Mouse (Mus musculus) heart, postnatal 36 days (tissue): Measurements from ENCODE around the gene Grip1. TPM values are rescaled to one million over a fixed set of nuclear protein-coding genes. Genes with fewer than 3 reads are reported as not detected.

Experiments used
- DNase-seq, 2 experiments: peaks; one replicate each; pipeline ENCODE4 v3.0.0; 2021 to 2022
- intact Hi-C: fragments of 180-260 bp; cut with DNase I; formaldehyde crosslinking; loops from one replicate; pipeline ENCODE4 v1.15.1; 2025
- total RNA-seq, 2 experiments: library from RNA; stranded (reverse); gene quantifications; 2 replicates each; pipeline ENCODE4 v1.2.3; 2021

Gene Grip1
- total RNA-seq, 2 experiments from 2014 or later, result 0.42 to 0.43 TPM

DNA sequence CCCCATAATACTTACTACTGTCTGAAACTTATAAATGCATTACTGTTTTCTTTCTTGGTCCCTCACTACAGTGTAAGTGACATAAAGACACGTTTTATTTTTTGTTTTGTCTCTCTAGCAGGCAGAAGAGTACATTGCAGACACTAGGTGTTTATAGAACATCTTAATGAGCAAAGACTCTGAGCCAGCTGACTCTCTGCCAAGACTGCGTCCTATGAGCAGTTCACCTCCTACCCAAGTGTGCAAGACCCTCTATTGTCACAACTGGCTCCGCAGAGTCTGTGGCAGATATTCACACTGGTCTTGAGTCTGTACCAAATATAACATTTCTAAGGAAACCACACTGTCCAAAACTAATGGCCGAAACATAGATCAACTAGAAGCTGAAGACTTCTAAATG, 449.1 kb downstream of the Grip1 start:
- DNase-seq, result no peak
- intact Hi-C loops, result no loop called here

DNA sequence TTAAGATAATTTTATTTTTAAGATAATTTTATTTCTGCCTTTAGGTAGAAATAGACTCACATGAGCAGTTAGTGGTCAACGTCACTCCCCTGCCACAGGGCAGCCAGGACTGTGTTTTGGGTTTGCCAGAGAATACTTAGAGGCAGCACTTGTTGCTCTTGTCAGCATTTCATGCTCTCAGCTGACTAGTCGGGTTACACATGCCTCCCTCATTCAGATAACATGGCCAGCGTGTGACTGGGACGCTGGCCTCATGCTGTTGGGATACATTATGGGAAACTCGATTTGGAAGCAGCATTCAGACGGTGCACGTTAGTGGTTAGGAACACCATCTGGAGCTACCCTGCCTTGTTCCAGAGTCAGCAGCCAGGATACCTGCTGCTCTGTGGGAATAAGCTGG, 453.2 kb downstream of the Grip1 start:
- intact Hi-C loops, result no loop called here
- no peak for DNase-seq

DNA sequence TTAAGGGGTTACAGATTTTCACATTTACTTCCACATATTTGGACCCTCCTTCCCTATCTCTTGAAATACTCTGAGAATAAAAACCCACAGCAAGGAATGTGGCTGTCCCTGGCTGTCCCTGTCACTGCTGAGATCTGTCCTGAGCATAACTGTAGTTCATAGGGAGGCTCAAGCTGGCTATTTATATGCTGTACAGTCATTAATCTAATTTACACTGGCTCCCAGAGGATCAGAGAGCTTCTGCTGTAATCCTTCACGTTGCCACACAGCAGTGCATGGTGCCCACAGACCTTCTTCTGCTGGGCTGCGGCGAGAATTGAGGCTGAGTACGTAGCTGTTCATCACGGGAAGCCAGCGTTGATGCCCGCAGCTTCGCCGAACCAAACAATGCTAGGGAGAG, 464.4 kb downstream of the Grip1 start:
- DNase-seq, result no peak

DNA sequence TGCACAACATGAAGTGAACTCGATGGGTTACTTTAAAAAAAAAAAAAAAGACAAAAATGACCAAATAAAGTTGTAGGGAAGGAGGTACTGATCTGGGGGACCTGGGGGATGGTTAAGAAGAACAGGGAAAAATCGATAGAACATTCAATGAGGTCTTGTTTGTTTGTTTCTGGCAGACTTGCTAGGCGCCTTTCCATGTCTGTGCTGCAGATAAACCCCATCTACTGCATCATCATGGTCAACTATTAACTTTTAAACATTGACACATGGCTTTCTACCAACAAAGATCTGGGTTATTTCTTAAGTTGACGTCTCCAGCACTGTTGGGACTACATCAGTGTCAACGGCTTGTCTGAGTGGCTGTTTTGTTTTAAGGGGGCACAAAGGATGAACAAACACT, 474.3 kb downstream of the Grip1 start:
- DNase-seq, result no peak
- intact Hi-C loops, result no loop called here

More for the DNA sequence above, 464.4 kb downstream of the Grip1 start:
- intact Hi-C loops, result no loop called here

DNA sequence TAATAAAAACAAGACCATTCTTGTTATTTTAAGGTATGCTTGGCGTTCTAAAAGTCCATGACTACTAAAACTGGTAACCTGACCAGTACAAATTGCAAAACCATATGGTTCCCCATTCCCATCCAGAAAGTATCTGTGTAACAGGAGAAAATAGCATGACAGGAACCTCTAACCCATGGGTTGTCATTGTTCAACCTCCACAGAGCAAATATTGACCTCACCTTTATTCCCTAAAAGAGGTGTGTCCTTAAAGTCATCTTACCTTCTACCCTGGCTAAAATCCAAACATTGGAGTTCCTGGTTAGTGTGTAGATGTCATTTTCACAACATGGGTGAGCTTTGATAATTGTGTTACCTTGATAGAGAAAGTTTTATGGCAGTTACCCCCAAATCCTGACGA, 475.3 kb downstream of the Grip1 start:
- intact Hi-C loops, result no loop called here

DNA sequence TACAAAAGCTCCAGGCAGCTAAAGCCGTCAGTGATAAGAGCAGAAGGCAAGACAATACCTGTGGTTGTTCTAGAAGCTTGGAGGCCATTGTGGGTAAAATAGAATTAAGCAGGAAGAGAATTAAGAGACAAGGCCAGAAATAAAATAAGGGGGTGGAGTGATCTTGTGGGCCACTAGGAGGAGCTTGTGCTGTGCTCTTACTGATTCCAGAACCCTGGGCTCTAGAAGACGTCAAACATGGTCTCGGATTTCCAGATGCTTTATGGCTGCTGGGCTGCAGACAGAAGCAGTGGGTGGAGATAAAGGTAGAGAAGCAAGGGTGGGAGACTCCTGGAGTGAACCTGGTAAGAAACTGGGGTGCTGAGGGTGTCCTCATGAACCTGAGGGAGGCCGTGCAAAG, 479.2 kb downstream of the Grip1 start:
- intact Hi-C loops, result no loop called here
- no peak for DNase-seq

More for the DNA sequence above, 475.3 kb downstream of the Grip1 start:
- no peak for DNase-seq

DNA sequence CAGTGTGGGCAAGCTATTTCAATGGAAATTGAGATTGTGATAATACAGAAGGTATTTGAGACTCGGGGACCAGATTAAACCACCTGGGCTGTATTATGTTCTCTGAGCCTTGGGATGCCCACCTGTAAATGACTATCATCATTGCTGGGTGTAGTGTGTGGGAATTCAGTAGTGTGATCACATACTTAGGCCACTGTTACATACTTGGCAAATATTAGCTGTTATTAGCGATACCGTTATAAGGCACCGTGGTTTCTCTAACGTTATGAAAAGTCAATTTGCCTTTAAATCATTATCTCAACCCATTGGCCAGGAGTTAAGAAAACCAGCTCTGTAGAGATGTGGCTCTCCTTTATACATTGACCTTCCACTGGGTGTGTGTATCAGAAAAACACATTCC, 479.7 kb downstream of the Grip1 start:
- intact Hi-C loops, result no loop called here
- DNase-seq, result no peak

DNA sequence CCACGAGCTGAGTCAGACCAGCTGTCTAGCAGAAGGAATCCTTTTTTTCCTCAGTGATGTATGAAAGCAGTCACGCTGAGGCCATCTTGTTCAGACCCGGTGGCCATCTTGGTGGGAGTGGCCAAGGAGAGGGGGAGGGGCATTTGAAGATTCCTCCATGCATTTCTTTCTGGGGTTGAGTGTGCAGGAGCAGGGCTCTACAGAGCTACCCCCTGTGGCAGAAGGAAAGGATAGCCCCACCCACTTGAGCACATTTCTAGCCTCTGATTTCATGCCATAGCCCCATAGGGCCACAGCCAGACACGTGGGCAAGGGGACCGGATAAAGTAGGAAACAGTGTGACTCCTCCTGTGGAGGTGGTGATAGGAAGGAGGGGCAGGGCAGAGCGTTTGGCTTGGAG, 481.6 kb downstream of the Grip1 start:
- intact Hi-C loops, result no loop called here
- no peak for DNase-seq

DNA sequence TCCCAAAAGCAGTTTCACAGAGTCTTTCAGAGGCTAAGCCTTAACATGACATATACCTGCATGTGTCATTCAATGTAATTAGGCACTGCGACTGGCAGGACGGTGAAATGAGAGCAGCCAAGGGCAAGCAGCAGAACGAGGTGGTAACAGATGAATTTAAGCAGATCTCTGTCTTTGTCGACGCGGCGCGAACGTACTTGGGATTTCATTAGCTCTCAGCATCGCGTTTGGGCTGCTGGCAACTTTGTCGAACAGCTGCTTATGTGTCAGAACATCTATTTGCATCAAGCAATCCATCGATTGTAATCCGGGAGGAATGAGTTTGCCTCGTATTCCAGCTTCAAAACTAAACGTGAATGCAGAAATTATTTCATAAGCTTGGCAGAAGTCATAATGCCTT, 483.9 kb downstream of the Grip1 start:
- intact Hi-C loops, result no loop called here
- DNase-seq, result no peak

DNA sequence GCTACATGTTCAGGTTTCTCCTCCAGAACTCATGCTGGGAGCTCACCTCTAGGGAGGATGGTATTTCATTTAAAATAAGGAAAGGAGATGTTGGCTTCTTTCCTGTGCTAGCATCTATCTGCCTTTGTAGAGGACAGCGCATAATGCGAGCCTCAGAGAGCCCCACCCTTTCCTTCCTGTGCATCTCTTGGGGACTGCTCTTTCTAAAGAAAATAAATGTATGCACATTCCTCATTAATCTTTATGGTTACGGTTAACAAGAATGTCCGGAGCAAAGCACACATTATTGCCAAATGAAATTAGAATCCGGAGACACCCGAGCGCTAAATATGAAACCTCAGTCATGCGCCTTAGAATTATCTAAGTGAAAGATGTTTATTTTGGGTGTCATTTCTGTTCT, 490.3 kb downstream of the Grip1 start:
- DNase-seq, result no peak
- intact Hi-C loops, result no loop called here

DNA sequence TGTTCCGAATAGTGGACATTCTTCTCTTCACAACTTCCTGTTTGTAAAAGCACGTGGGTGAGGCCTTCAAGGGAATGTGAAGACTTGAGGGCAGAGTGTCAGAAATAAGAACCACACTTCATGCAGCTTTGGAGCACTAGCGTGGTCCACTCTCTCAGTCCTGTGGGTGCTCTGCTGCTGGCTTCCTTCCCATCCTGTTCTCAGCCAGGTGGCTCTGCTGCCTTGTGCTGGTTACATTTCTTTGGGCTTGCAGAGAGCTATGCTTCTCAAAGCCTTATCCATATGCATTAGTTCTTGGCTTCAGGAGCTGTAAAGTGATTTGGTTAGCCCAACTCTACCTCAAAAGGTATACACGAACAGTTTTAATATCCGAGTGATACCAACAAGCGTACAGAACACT, 497.8 kb downstream of the Grip1 start:
- intact Hi-C loops, result no loop called here
- DNase-seq, result no peak

DNA sequence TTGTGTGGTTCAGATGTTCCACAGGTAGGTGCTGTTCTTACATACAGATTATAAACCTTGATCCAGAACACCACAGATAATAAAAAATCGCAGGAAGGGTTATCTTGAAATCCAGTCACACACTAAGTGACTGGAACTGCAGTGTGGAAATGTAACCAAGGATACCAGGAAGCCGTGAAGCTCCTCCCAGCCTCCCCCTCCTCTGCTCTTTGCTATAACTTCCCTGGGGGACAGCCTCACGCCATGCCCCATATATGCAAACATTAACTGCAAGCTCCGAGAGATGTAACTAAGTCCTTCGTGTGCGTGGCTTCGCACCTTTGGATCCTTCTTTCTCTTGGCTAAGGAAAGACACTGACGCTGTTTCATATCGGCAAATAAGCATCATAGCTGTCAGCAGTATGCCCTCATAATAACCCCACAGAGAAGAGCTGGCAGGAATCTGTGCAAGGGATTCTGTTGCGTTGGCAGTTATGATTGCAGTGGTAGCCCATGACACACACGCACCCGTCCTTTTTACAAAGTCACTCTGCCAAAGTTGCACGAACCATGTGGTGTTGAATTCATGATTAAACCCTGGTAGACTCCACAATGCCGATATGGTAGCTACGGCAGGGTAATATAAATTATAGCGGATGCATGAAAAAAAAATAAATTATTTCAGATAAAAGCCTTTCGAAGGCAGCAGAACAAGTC, 503.8 kb downstream of the Grip1 start:
- DNase-seq, result no peak
- intact Hi-C loops, result no loop called here

DNA sequence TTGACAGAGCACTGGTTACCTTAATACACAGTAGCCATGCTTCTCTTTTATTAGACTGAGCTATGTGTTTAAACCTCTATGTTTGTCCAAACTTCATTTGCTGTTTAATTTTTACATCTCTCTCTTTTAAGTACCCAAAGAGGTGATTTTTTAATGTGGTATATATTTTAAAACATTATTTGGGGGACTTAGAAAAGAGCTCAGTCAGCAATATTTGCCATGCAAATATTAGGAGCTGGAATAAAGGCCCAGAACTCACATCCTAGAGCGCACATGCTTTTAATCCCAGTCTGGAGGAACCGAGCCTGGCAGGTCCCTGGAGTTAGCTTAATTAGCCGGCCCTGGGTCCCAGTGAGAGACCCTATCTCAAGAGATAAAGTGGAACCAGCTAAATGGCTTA, 507.3 kb downstream of the Grip1 start:
- intact Hi-C loops, result no loop called here
- no peak for DNase-seq

DNA sequence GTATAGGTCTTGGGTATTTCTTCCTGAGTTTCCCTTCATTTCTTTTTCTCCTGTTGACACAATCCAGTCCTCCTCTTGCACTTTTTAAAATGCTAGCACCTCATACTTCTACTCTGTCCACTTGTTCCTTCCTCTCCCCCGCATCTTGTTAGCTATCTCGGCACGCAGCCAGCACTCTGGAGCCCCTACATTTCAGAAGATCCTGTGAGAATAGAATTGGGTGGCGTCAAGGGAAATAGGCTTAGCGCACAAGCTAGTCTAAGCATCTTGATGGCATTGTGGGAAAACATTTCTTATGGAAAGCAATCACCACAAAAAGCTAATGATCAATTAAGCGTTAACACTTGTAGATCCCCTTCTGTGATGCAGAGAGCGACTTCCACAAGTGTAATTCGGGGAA, 512.7 kb downstream of the Grip1 start:
- DNase-seq, result no peak
- intact Hi-C loops, result no loop called here

DNA sequence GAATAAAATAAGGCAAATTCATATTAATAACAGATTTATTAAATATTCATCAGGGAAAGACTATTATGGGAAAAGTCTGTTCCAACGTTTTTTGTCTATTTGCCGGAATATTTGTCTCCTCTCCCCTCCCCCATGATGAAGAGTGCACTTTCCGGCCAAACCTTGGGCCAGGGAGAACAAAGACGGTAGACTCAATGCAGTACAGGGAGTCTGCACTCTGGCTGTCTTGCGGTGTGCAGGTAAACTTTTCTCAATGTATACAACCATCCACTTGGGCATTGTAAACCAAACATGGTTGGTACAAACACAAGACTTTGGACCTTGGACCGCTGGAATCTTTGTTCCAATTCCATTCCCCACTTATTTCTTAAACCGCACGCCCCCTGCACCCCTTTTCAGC, 525.8 kb downstream of the Grip1 start:
- no peak for DNase-seq
- intact Hi-C loops, result no loop called here

DNA sequence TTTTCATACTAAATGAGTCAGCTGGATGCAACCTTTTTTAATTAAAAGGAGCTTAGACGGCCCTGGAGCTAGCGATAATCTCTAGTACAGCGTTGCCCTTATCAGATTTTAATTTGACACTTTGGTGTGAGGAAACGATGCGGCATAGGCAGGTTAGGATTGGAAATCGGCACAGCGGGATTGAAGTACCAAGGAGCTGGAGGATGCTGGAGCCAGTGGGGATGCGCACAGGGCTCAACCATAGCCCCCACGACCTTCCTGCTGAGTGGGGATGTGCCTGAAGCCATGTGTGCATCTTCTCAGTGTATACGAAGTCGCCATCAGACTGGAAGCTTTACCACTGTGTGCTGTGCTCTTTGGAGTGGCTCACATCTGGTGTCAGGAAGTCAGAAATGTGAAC, 526.4 kb downstream of the Grip1 start:
- no peak for DNase-seq
- intact Hi-C loops, result no loop called here

DNA sequence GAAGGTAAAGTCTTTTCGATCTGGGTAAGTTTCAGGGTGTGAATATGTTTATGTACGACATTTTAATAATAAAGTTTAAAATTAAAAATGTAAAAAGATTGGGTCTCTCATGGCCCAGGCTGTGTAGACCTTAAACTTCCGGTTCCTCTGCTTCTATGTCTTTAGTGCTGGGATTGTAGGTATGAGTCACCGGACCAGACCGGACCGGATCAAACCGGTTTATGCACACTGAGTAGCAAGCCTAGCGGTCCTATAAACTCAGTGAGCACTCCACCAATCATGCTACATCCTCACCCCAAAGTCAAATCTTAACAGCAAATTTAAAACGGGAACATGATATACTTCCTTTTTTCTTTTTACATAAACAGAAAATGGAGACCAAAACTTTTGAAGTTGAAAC, 530.7 kb downstream of the Grip1 start:
- DNase-seq, result no peak
- intact Hi-C loops, result no loop called here

DNA sequence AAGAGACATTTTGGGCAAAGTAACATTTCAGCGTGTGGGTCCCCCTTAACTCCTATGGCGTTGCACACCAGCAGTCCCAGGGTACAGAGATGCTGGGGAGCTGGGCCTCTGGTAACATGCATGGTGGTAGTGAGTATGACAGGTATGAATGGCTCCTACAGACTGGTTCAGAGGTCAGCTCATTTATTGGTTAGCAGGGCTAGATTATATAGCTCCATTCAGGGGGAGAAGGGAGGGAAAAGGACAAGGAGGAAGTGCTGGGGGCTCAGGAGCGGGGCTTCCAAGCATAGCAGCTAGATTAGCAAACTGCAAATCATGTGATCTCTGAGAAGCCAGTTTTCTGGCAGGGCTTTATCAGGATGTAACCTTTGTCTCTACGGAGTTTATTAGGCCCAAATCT, 544.8 kb downstream of the Grip1 start:
- intact Hi-C loops, result no loop called here
- no peak for DNase-seq

DNA sequence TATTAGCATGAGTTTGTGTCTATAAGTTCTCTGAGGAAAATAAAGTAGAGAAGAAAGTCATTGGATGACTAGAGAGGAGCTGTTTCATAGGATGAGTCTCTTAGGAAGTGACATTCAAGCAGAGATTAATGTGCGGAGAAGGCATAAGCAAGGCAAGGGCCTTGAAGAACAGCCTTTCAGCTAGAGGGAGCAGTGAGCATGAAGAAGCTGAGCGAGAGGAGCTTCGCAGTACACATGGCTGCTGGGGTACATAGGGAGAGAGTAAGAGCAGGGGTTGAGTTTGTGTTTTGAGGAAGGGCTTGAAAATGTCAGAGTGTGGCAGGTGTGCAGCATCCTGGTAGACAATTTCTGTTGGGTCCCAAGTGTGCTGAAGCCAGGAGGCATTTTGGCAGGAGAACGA, 548.5 kb downstream of the Grip1 start:
- no peak for DNase-seq
- intact Hi-C loops, result no loop called here

DNA sequence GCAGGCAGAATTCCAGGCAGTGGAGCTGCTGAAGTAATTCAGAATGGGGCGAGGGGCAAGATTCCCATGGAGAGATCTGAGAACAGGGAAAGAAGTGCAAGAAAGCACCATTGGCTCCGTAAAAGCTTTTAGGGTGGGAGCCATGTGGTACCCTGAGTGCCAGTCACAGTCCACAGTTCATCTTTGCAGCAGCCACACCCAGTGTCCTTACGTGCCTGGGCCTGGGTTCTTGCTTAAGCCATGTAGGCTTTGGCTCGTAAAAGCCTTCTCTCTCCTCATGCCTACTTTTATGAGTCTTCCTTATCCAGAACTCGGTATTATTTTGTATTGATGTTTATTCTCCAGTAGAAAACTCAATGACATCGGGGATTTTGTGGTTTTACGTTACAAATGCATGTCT, 550.5 kb downstream of the Grip1 start:
- no peak for DNase-seq
- intact Hi-C loops, result no loop called here

DNA sequence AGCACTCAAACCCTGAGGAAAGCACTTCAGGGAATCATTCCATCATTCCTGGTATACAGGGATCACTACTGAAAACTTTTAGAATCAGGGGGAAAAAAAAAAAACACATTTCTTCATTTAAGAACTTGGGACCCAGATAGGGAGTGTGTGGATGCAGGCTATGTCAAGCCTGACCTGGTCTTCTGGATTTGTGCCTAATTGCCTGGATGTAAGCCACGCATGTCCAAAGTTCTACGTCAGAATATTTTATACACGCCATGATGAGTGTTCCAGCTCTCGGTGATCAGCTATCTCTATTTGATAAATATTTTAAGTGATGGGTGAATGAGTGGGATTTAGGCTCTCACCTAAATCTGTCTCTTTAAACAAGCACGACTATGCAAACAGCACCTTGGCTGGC, 552.0 kb downstream of the Grip1 start:
- DNase-seq, result no peak
- intact Hi-C loops, result no loop called here

DNA sequence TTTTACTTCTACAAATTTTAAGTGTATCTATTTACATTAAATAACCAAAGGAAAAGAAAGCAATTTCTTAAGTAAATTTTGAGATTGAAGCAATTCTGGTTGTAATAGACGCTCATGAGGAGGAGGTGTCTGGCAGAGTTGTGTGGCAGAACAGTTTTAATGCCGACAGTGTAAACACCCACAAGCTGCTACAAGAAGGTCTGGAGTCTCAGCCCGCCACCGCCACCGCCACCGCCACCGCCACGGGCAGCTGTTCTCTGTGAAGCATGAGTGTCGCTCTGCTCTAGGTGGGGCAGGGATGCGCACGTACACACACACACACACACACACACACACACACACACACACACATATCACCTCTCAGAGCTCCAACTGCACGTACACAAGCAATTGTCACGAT, 558.7 kb downstream of the Grip1 start:
- intact Hi-C loops, result no loop called here
- no peak for DNase-seq

DNA sequence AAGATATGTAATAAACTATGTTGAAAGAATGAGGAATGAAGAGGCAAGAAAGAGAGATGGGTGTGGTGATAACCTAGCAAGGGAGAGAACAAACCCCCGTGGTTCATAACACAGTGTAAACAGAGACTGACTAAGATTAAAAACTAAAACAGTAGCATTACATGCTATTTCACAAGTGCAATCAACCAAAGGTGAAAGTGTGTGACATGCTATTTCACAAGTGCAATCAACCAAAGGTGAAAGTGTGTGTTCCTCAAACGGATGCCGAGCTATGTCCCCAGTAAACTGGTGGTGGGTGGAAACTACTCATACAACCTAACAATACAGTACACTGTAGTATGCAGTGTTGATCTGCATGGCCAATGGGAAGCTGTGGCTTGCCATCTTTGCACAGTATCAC, 561.5 kb downstream of the Grip1 start:
- intact Hi-C loops, result no loop called here
- no peak for DNase-seq
